Mouse (Mus musculus) stomach, embryonic 15.5 days (tissue): ENCODE results near the gene Ano6. TPM values are rescaled to one million over a fixed set of nuclear protein-coding genes. Genes with fewer than 3 reads are reported as not detected.

Source experiments
- ATAC-seq: fragments of 200-750 bp; cut with Nextera tagmentation; 2 replicates; pipeline ENCODE4 v1.8.0; 2017; ENCODE audit warnings: low read depth, moderate number of reproducible peaks, moderate TSS enrichment; ENCODE audit not compliant: insufficient read depth, low FRiP score
- H3K27ac ChIP-seq: fragments of 300-500 bp; sonication (generic); 2 replicates; pipeline ENCODE4 v1.5.1; 2015; ENCODE audit warnings: mild to moderate bottlenecking, inconsistent platforms
- H3K27me3 ChIP-seq: fragments of 300-500 bp; sonication (generic); replicated peaks from 2 replicates; pipeline ENCODE4 v1.6.1; 2015; ENCODE audit warnings: inconsistent platforms
- H3K36me3 ChIP-seq: fragments of 300-500 bp; sonication (generic); 2 replicates; pipeline ENCODE4 v1.6.1; 2015; ENCODE audit warnings: inconsistent platforms
- H3K4me1 ChIP-seq: fragments of 300-500 bp; sonication (generic); 2 replicates; pipeline ENCODE4 v1.6.1; 2015; ENCODE audit warnings: inconsistent platforms
- H3K4me2 ChIP-seq: fragments of 300-500 bp; sonication (generic); 2 replicates; pipeline ENCODE4 v1.6.1; 2015; ENCODE audit warnings: mild to moderate bottlenecking, inconsistent platforms
- H3K4me3 ChIP-seq: fragments of 300-500 bp; sonication (generic); replicated peaks from 2 replicates; pipeline ENCODE4 v1.5.1; 2015; ENCODE audit warnings: inconsistent platforms
- H3K9ac ChIP-seq: fragments of 300-500 bp; sonication (generic); 2 replicates; pipeline ENCODE4 v1.6.1; 2015; ENCODE audit warnings: inconsistent platforms
- H3K9me3 ChIP-seq: fragments of 300-500 bp; sonication (generic); 2 replicates; pipeline ENCODE4 v1.6.1; 2016; ENCODE audit warnings: inconsistent platforms
- WGBS: fragments of 180-500 bp; shearing (Covaris S2); methylation state at CpG from one replicate; pipeline ENCODE4 v1.1.7; 2015; 5-methylcytosine and 5-hydroxymethylcytosine counted together
- polyA plus RNA-seq: library from polyadenylated mRNA; unstranded; fragments of >200 nt; fragmentation: Nextera tagmentation; extraction: Ambion mirVana; gene quantifications from 2 replicates; pipeline ENCODE4 v1.2.1, GENCODE M21; 2015

Gene Ano6
- polyA plus RNA-seq, 1 experiment from 2014 or later = 37.8 TPM

DNA sequence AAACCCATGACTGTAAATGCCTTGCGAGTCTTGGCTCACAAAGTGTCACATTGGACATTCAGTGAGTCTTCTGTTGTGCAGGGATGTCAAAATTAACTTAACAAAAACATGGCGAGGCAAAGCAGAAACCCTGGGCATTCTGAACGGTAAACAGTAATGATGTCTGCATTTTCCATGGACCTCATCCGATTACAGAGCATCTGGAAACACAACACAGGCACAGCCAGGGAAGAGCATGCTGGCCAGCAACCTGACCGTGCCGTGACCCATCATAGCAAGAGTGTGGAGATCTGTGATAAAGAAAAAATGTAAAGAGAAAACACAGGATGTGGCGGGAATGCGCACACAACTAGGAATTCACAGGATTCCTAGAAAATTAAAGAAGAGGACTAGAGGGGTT lies 84.1 kb downstream of the Ano6 start:
- 61% methylated on average over 8 of the region's 8 CpGs for WGBS
- Histone ChIP-seq H3K27ac (no peak overlapping the region), H3K4me2 (no peak overlapping the region), H3K27me3 (no peaks in the 10 kb centered on the region), H3K9me3 (no peaks in the 10 kb centered on the region), H3K4me3 (no peak overlapping the region), H3K9ac (no peak overlapping the region), H3K4me1 (no peaks in the 10 kb centered on the region), H3K36me3 (no peaks in the 10 kb centered on the region)
- ATAC-seq = no peak

DNA sequence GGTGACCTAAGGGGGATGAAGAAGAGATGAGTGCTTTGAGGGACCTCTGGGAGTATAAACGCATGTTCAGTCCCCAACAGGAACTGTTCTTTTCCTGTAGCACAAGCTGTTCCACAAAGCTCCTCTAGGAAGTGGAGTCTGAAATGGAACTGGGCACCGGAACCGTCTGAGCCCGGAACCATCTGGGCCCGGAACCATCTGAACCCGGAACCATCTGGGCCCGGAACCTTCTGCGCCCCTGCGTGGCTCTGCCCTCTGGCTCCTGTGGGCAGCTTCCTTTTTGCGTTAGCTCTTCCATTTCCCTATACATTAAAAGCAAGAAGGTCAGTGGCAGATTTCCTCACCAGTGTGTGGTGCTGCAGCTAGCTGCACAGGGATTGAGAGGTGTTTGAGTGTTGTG lies 85.3 kb downstream of the Ano6 start:
- no peaks in the 10 kb centered on the region for H3K36me3 ChIP-seq
- H3K4me2 ChIP-seq = no peak overlapping the region
- H3K4me3 ChIP-seq = no peak overlapping the region
- H3K27ac ChIP-seq = no peak overlapping the region
- no peak overlapping the region for H3K9ac ChIP-seq
- no peak for ATAC-seq
- WGBS = 88% methylated on average over 10 of the region's 10 CpGs
- H3K4me1 ChIP-seq = 0 out of 2 replicates have a peak, but pooled peaks cover 4% of the 10 kb centered on the region
- no peaks in the 10 kb centered on the region for H3K27me3 ChIP-seq
- H3K9me3 ChIP-seq = no peaks in the 10 kb centered on the region

DNA sequence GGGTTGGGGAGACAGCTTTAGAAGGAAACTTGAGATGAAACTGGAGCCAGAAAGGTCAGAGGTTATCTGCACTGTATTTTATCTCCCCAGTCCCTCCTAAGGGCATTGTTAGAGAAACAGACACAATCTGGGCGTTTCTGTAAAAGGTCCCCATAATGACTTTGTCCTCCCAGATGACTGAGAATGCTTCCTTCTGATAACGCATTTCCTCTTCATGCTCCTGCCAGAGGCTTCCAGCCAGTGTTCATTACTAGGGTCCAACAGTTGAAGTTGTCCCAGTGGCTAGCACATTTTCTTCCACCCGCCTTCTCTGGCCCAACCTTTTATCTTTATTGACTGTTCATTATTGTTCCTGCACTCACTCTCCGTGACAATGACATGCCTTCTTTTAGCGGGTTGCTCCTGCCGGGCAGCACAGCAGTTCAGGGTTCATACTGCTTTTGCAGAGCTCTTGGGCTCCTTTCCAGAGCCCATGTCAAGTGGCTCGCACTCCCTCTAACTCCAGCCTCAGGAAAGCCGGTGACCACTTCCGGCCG lies 90.0 kb downstream of the Ano6 start:
- Histone ChIP-seq H3K27ac (peak overlapping the region; percentile 38; the same call in 1 of the 2 replicates), H3K4me1 (peaks cover 5% of the 10 kb centered on the region; the same call in 1 of the 2 replicates), H3K9ac (no peak overlapping the region), H3K27me3 (no peaks in the 10 kb centered on the region), H3K4me3 (no peak overlapping the region), H3K36me3 (no peaks in the 10 kb centered on the region), H3K4me2 (no peak overlapping the region), H3K9me3 (no peaks in the 10 kb centered on the region)
- 29% methylated on average over 10 of the region's 10 CpGs for WGBS
- ATAC-seq = 0 out of 2 replicates have a peak, but pooled peaks have one; percentile 4

DNA sequence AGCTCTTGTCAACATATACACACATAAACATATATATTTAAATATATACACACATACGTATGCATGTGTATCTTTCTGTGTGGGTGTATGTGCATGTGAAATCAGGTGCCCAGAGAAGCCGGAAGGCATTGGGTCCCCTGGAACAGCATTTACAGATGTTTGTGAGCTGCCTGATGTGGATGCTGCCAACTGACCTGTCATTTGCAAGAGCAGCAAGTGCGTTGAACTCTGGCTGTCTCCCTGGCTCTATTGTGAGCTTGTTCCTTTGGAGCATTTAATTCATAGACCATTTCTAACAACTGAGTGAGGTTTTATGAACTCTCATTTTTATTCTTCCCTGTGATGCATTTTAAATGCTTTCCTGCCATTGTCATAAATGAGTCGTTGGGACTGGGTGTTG lies 91.8 kb downstream of the Ano6 start:
- H3K4me1 ChIP-seq = peaks cover 15% of the 10 kb centered on the region; the same call in 1 of the 2 replicates
- H3K9me3 ChIP-seq = no peaks in the 10 kb centered on the region
- no peak overlapping the region for H3K27ac ChIP-seq
- no peak overlapping the region for H3K4me3 ChIP-seq
- 89% methylated on average over 4 of the region's 4 CpGs for WGBS
- no peak overlapping the region for H3K9ac ChIP-seq
- H3K27me3 ChIP-seq = no peaks in the 10 kb centered on the region
- no peak for ATAC-seq
- no peaks in the 10 kb centered on the region for H3K36me3 ChIP-seq
- H3K4me2 ChIP-seq = no peak overlapping the region

DNA sequence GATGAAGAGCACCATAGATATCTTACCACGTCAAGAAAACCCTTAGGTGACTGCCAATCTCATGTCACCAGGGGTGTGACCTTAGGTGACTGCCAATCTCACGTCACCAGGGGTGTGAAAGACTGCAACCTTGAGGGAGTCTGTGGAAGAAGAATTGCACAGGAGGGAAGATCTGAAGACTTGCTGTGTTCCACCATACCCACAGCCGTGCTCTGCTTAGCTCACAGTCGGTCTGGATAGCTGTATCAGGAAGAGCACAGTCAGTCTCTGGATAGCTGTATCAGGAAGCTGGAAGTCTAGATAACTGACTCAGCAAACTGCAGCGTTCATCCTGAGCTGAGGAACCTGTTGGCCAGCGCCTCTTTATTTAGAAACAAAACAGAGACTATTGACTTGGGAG lies 92.9 kb downstream of the Ano6 start:
- 58% methylated on average over 6 of the region's 6 CpGs for WGBS
- H3K4me2 ChIP-seq = no peak overlapping the region
- no peak overlapping the region for H3K9ac ChIP-seq
- H3K4me1 ChIP-seq = peaks cover 15% of the 10 kb centered on the region; the same call in 1 of the 2 replicates
- no peak overlapping the region for H3K27ac ChIP-seq
- H3K36me3 ChIP-seq = no peaks in the 10 kb centered on the region
- no peaks in the 10 kb centered on the region for H3K9me3 ChIP-seq
- no peaks in the 10 kb centered on the region for H3K27me3 ChIP-seq
- no peak overlapping the region for H3K4me3 ChIP-seq
- ATAC-seq = peak; percentile 89

DNA sequence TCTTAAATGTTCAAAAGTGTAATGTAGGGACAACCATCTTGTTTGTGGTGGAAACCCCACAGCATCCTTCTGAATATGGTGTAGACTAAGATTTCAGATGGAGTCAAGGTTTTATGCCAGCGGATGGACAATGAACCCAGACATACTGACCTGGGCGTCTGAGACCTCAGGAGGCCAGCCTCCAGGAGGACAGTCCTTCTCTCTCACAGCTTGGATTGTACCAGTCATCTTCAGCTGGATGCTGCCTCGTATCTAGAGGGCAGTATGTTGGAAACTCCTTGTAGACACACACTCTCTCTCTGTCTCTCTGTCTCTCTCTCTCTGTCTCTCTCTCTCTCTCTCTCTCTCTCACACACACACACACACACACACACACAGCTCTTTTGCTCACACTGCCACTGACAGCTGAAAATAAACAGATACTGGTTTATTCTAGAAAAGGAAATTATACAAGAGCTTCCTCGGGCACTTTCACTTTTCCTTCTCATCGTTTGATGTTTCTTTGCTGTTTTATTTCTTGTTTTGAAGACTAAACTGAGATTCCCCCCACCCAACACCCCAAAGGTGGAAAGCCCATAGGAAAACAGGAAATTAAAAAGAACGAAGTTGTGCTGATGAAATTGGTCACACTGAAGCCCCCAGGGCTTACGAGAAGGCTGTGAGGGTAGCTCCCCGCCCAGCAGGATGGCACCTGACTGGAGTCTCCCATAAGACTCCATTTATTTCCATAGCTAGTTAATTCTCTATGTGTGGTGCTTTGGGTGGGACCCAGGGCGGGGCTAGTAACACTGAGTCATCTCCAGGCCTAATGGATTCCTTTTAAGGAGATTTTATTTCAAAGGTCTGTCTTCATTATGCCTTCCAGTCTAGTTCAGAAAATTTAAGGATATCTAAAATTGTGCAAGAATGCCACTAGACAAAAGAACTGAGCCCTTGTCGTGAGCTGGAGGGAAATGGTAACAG lies 94.3 kb downstream of the Ano6 start:
- ATAC-seq = no peak
- Histone ChIP-seq H3K4me1 (peaks cover 15% of the 10 kb centered on the region; the same call in 1 of the 2 replicates), H3K27ac (0 out of 2 replicates have a peak overlapping the region, but pooled peaks have one; percentile 8), H3K4me3 (no peak overlapping the region), H3K36me3 (0 out of 2 replicates have a peak, but pooled peaks cover 2% of the 10 kb centered on the region), H3K4me2 (no peak overlapping the region), H3K9ac (no peak overlapping the region), H3K27me3 (no peaks in the 10 kb centered on the region), H3K9me3 (no peaks in the 10 kb centered on the region)
- WGBS = 71% methylated on average over 10 of the region's 10 CpGs

DNA sequence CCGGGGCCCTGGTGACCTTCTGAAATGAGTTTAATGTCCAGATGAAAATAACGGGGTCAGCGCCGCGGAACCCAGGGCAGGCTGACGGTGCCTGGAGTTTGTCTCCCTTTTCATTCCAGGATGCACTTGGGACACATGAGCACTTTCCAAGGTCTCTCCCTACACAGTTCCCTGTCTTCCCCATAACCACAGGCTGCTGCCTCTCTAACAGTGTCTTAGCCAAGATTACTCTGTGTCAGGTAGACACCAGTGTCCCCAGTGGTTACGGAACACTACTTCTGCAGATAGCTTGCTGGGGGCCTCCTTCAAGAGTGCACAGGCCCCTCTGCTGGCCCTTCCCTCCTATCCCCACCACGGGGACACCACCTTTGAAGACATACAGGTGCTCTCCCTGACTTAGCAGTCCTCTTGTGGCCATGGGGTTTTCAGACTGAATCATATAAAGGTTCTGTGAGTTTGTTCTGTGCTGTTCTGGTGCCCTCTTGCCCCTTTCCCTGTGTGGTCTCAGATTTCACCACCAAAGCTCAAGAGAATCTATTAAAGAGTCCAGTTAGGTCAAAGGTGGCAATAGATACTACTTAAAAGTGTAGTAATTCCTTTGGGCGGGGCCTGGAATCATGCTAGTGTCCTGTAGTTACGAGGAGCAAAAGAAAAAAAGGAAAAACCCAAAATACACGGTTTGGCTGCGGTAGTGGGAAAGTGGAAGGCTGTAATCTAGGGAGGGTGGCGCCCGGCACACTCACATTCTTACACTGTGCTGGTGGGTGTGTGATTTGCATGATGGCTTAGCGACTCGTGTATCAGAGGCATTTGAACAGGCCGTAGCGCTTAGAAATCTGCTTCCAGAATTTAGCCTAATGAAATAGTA lies 95.5 kb downstream of the Ano6 start:
- Histone ChIP-seq H3K9me3 (no peaks in the 10 kb centered on the region), H3K36me3 (0 out of 2 replicates have a peak, but pooled peaks cover 6% of the 10 kb centered on the region), H3K4me3 (no peak overlapping the region), H3K4me2 (no peak overlapping the region), H3K27ac (peak overlapping the region; percentile 49), H3K9ac (no peak overlapping the region), H3K4me1 (peaks cover 11% of the 10 kb centered on the region; the same call in 1 of the 2 replicates), H3K27me3 (no peaks in the 10 kb centered on the region)
- ATAC-seq = no peak
- 61% methylated on average over 18 of the region's 18 CpGs for WGBS

DNA sequence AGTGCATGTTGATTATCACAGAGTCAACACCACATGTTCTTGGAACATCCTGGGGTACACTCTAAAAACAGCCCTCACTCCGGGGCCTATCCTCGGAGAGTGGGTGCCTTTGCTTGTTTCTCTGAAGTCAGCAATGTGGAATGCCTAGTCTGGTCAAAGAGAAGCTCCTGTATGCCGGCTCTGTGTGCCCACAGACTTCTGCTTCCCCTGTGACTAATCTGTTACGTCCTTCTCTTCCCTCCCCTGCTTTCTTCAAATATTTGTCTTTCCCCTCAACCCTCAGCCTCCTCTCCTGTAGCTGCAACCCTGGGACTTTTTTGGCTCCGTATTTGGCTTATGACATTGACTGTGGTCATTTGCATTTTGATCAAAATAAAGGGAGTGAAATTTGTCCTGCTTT lies 96.7 kb downstream of the Ano6 start:
- H3K27me3 ChIP-seq = no peaks in the 10 kb centered on the region
- peak overlapping the region; percentile 49 for H3K27ac ChIP-seq
- peaks cover 11% of the 10 kb centered on the region; the same call in 1 of the 2 replicates for H3K4me1 ChIP-seq
- H3K9ac ChIP-seq = no peak overlapping the region
- peak; percentile 61; the same call in 1 of the 2 replicates for ATAC-seq
- no peak overlapping the region for H3K4me2 ChIP-seq
- 0 out of 2 replicates have a peak, but pooled peaks cover 6% of the 10 kb centered on the region for H3K36me3 ChIP-seq
- no peak overlapping the region for H3K4me3 ChIP-seq
- 17% methylated on average over 5 of the region's 5 CpGs for WGBS
- H3K9me3 ChIP-seq = no peaks in the 10 kb centered on the region

DNA sequence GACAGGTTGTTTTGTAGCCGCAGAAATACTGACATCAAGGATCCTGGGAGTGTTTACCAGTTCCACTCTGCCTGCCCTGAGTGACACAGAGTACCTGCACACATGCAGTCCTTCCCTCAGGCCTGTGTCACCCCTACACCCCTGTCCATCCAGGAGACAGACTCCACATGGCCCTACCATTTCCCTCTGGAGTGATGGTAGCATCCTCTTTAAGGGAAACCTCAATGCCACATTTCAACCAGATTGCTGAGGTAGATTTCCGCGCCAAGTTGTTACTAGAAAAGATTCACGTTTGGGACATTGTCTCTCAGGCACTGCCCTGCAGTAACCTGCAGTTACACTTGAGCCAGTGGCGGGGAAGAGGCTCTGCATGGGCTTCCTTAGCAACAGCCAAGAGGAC lies 97.9 kb downstream of the Ano6 start:
- Histone ChIP-seq H3K9me3 (no peaks in the 10 kb centered on the region), H3K36me3 (0 out of 2 replicates have a peak, but pooled peaks cover 6% of the 10 kb centered on the region), H3K4me2 (no peak overlapping the region), H3K4me1 (peaks cover 11% of the 10 kb centered on the region; the same call in 1 of the 2 replicates), H3K27me3 (no peaks in the 10 kb centered on the region), H3K27ac (no peak overlapping the region), H3K4me3 (no peak overlapping the region), H3K9ac (no peak overlapping the region)
- ATAC-seq = no peak
- 83% methylated on average over 5 of the region's 5 CpGs for WGBS

DNA sequence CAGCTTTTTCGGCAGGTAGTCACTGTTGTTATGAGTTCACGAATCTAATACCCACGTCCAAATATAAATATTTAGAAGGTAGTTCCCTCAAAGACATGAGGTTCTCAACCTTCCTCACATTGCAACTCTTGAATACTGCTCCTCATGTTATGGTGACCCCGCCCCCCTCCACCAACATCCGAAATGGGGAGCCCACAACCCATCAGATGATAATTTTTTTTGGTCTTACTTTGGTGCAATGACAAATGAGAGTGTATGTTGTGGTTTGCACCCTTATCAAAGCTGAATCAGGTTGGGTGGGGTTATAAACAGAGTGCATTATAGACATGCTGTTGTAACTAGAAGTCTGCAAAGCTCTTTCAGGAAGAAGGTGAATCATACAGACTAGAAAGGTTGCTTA lies 99.7 kb downstream of the Ano6 start:
- H3K4me3 ChIP-seq = no peak overlapping the region
- WGBS = 81% methylated on average over 5 of the region's 5 CpGs
- no peak for ATAC-seq
- no peak overlapping the region for H3K27ac ChIP-seq
- no peaks in the 10 kb centered on the region for H3K27me3 ChIP-seq
- H3K4me2 ChIP-seq = no peak overlapping the region
- H3K36me3 ChIP-seq = 0 out of 2 replicates have a peak, but pooled peaks cover 11% of the 10 kb centered on the region
- no peak overlapping the region for H3K9ac ChIP-seq
- peaks cover 11% of the 10 kb centered on the region; the same call in 1 of the 2 replicates for H3K4me1 ChIP-seq
- no peaks in the 10 kb centered on the region for H3K9me3 ChIP-seq

DNA sequence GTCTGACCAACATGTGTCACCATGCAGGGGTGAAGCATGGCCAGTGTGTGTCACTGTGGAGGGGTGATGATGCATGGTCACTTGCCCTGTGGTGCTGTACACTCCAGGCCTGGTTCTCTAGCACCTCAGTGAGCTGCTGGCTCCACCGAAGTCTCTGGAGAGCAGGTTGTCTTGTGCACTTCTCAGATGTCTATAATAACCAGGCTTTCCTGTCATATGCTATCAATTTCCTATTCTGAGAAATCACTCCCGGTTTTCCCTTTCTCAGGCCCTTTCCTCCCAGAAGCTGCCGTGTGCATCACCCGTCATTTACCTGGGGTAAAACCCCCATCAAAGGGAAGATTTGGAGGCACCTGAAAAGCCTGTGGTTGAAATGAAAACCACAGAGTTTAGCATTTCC lies 101.5 kb downstream of the Ano6 start:
- H3K4me3 ChIP-seq = no peak overlapping the region
- no peak for ATAC-seq
- WGBS = 82% methylated on average over 4 of the region's 4 CpGs

More for the DNA sequence above, 101.5 kb downstream of the Ano6 start:
- Histone ChIP-seq H3K27ac (no peak overlapping the region), H3K9me3 (no peaks in the 10 kb centered on the region), H3K9ac (no peak overlapping the region), H3K4me2 (no peak overlapping the region), H3K4me1 (no peaks in the 10 kb centered on the region), H3K36me3 (0 out of 2 replicates have a peak, but pooled peaks cover 11% of the 10 kb centered on the region), H3K27me3 (no peaks in the 10 kb centered on the region)
